Mouse (Mus musculus) limb, embryonic 14.5 days (tissue): ENCODE measurements at regions not wholly inside any gene's neighbourhood (a gene's known extent, or its start where the extent isn't known, plus 50 kb on each side); places are given as distances from the start of the nearest gene placed in this dataset.

Source experiments
- ATAC-seq: fragments of 200-750 bp; cut with Nextera tagmentation; 2 replicates; pipeline ENCODE4 v1.8.0; 2017; ENCODE audit warnings: low read depth, moderate number of reproducible peaks, moderate TSS enrichment; ENCODE audit not compliant: low FRiP score
- DNase-seq: peaks from one replicate; pipeline ENCODE4 v3.0.0-alpha.2; 2015; ENCODE audit warnings: low spot score
- H3K27ac ChIP-seq: fragments of 300-500 bp; sonication (generic); replicated peaks from 2 replicates; pipeline ENCODE4 v1.5.1; 2014; ENCODE audit warnings: low read depth, mild to moderate bottlenecking, low read length, moderate library complexity, mixed read lengths
- H3K27me3 ChIP-seq: fragments of 300-500 bp; sonication (generic); 2 replicates; pipeline ENCODE4 v1.6.1; 2014; ENCODE audit warnings: low read length, mixed read lengths; ENCODE audit not compliant: control insufficient read depth, insufficient read depth
- H3K36me3 ChIP-seq: fragments of 300-500 bp; sonication (generic); 2 replicates; pipeline ENCODE4 v1.6.1; 2014; ENCODE audit warnings: mild to moderate bottlenecking, low read length, moderate library complexity, mixed read lengths; ENCODE audit not compliant: control insufficient read depth, insufficient read depth
- H3K4me1 ChIP-seq: fragments of 300-500 bp; sonication (generic); 2 replicates; pipeline ENCODE4 v1.6.1; 2014; ENCODE audit warnings: antibody characterized with exemption, low read length, mixed read lengths; ENCODE audit not compliant: control insufficient read depth, insufficient read depth
- H3K4me2 ChIP-seq: fragments of 300-500 bp; sonication (generic); replicated peaks from 2 replicates; pipeline ENCODE4 v1.6.1; 2014; ENCODE audit warnings: low read depth, mild to moderate bottlenecking, low read length, moderate library complexity; ENCODE audit not compliant: severe bottlenecking
- H3K4me3 ChIP-seq: fragments of 300-500 bp; sonication (generic); replicated peaks from 2 replicates; pipeline ENCODE4 v1.5.1; 2014; ENCODE audit warnings: low read length
- H3K9ac ChIP-seq: fragments of 300-500 bp; sonication (generic); 2 replicates; pipeline ENCODE4 v1.6.1; 2014; ENCODE audit warnings: mild to moderate bottlenecking, low read depth, low read length, moderate library complexity; ENCODE audit not compliant: severe bottlenecking
- H3K9me3 ChIP-seq: fragments of 300-500 bp; sonication (generic); 2 replicates; pipeline ENCODE4 v1.6.1; 2016; ENCODE audit warnings: low read length; ENCODE audit not compliant: control insufficient read depth
- POLR2A ChIP-seq: fragments of 200-500 bp; IDR thresholded peaks from 2 replicates; pipeline ENCODE4 v1.8.0; 2012; ENCODE audit warnings: inconsistent platforms, mild to moderate bottlenecking, moderate library complexity, borderline replicate concordance; ENCODE audit not compliant: insufficient read depth, insufficient read length; ENCODE audit errors: extremely low read depth
- WGBS: fragments of 180-500 bp; shearing (Covaris S2); extraction: QIAGEN DNeasy Blood & Tissue Kit; methylation state at CpG from one replicate; pipeline ENCODE4 v1.1.7; 2014; 5-methylcytosine and 5-hydroxymethylcytosine counted together

GRCm38 (mm10) chr13:56003724-56004393 lies 132.3 kb downstream of the H2afy start:
- DNase-seq (peak; percentile 73), ATAC-seq (peak; percentile 78)
- Histone ChIP-seq H3K36me3 (no peaks in the 10 kb centered on the region), H3K9me3 (no peaks in the 10 kb centered on the region), H3K27ac (no peak overlapping the region), H3K4me3 (no peak overlapping the region), H3K4me2 (no peak overlapping the region), H3K9ac (no peak overlapping the region), H3K4me1 (peaks cover 16% of the 10 kb centered on the region), H3K27me3 (no peaks in the 10 kb centered on the region)
- WGBS, result 45% methylated on average over 18 of the region's 18 CpGs
- no peak for TF ChIP-seq POLR2A

GRCm38 (mm10) chr13:55995255-55995654 lies 140.9 kb downstream of the H2afy start:
- no peak for ATAC-seq
- no peak overlapping the region for H3K4me3 ChIP-seq
- no peaks in the 10 kb centered on the region for H3K36me3 ChIP-seq
- H3K27ac ChIP-seq, result no peak overlapping the region
- no peak overlapping the region for H3K4me2 ChIP-seq
- no peaks in the 10 kb centered on the region for H3K27me3 ChIP-seq
- H3K9ac ChIP-seq, result no peak overlapping the region
- TF ChIP-seq POLR2A, result no peak
- no peak for DNase-seq
- no peaks in the 10 kb centered on the region for H3K4me1 ChIP-seq
- WGBS, result 50% methylated on average over 4 of the region's 4 CpGs
- H3K9me3 ChIP-seq, result no peaks in the 10 kb centered on the region

GRCm38 (mm10) chr13:55994460-55994859 lies 141.7 kb downstream of the H2afy start:
- ATAC-seq (no peak), DNase-seq (no peak)
- no peaks in the 10 kb centered on the region for H3K27me3 ChIP-seq
- no peak overlapping the region for H3K27ac ChIP-seq
- no peak overlapping the region for H3K4me2 ChIP-seq
- H3K4me1 ChIP-seq, result 0 out of 2 replicates have a peak, but pooled peaks cover under 1% of the 10 kb centered on the region
- no peaks in the 10 kb centered on the region for H3K9me3 ChIP-seq
- 63% methylated on average over 2 of the region's 2 CpGs for WGBS
- H3K36me3 ChIP-seq, result no peaks in the 10 kb centered on the region
- H3K4me3 ChIP-seq, result no peak overlapping the region
- no peak for TF ChIP-seq POLR2A
- H3K9ac ChIP-seq, result no peak overlapping the region

- H3K27me3 ChIP-seq, result no peaks in the 10 kb centered on the region
- H3K27ac ChIP-seq, result no peak overlapping the region
- H3K4me3 ChIP-seq, result no peak overlapping the region
- no peak overlapping the region for H3K4me2 ChIP-seq
- H3K36me3 ChIP-seq, result no peaks in the 10 kb centered on the region
- no peaks in the 10 kb centered on the region for H3K9me3 ChIP-seq
- TF ChIP-seq POLR2A, result no peak
- DNase-seq (no peak), ATAC-seq (no peak)
- 88% methylated on average over 9 of the region's 9 CpGs for WGBS
- no peak overlapping the region for H3K9ac ChIP-seq
- H3K4me1 ChIP-seq, result 0 out of 2 replicates have a peak, but pooled peaks cover 5% of the 10 kb centered on the region
Measured at GRCm38 (mm10) chr13:55992699-55993098, 143.5 kb downstream of the H2afy start.

GRCm38 (mm10) chr13:55991216-55991615 lies 144.9 kb downstream of the H2afy start:
- Histone ChIP-seq H3K36me3 (no peaks in the 10 kb centered on the region), H3K27ac (no peak overlapping the region), H3K9me3 (no peaks in the 10 kb centered on the region), H3K4me1 (0 out of 2 replicates have a peak, but pooled peaks cover 5% of the 10 kb centered on the region), H3K4me2 (no peak overlapping the region), H3K9ac (no peak overlapping the region), H3K27me3 (no peaks in the 10 kb centered on the region), H3K4me3 (no peak overlapping the region)
- ATAC-seq (no peak), DNase-seq (no peak)
- WGBS, result 77% methylated on average over 14 of the region's 14 CpGs
- no peak for TF ChIP-seq POLR2A
